Mouse (Mus musculus) midbrain, embryonic 12.5 days (tissue): Measurements from ENCODE around the gene Srek1. TPM values are rescaled to one million over a fixed set of nuclear protein-coding genes. Genes with fewer than 3 reads are reported as not detected.

ENCODE experiments used
- ATAC-seq: fragments of 200-750 bp; cut with Nextera tagmentation; 2 replicates; pipeline ENCODE4 v1.8.0; 2017; ENCODE audit warnings: low read depth, moderate TSS enrichment, moderate library complexity; ENCODE audit not compliant: low FRiP score
- H3K27ac ChIP-seq: fragments of 300-500 bp; sonication (generic); replicated peaks from 2 replicates; pipeline ENCODE4 v1.5.1; 2016; ENCODE audit warnings: mild to moderate bottlenecking
- H3K27me3 ChIP-seq: fragments of 300-500 bp; sonication (generic); 2 replicates; pipeline ENCODE4 v1.6.1; 2016; ENCODE audit warnings: mild to moderate bottlenecking
- H3K36me3 ChIP-seq: fragments of 300-500 bp; sonication (generic); 2 replicates; pipeline ENCODE4 v1.6.1; 2016
- H3K4me1 ChIP-seq: fragments of 300-500 bp; sonication (generic); 2 replicates; pipeline ENCODE4 v1.6.1; 2016
- H3K4me2 ChIP-seq: fragments of 300-500 bp; sonication (generic); replicated peaks from 2 replicates; pipeline ENCODE4 v1.6.1; 2016; ENCODE audit warnings: mild to moderate bottlenecking, moderate library complexity
- H3K4me3 ChIP-seq: fragments of 300-500 bp; sonication (generic); 2 replicates; pipeline ENCODE4 v1.5.1; 2016; ENCODE audit warnings: mild to moderate bottlenecking
- H3K9ac ChIP-seq: fragments of 300-500 bp; sonication (generic); replicated peaks from 2 replicates; pipeline ENCODE4 v1.6.1; 2016; ENCODE audit warnings: mild to moderate bottlenecking, moderate library complexity
- H3K9me3 ChIP-seq: fragments of 300-500 bp; sonication (generic); 2 replicates; pipeline ENCODE4 v1.6.1; 2016; ENCODE audit warnings: mild to moderate bottlenecking
- WGBS: fragments of 180-500 bp; shearing (Covaris S2); methylation state at CpG from one replicate; pipeline ENCODE4 v1.1.7; 2016; 5-methylcytosine and 5-hydroxymethylcytosine counted together
- polyA plus RNA-seq: library from polyadenylated mRNA; unstranded; fragments of >200 nt; fragmentation: Nextera tagmentation; extraction: Ambion mirVana; gene quantifications from 2 replicates; pipeline ENCODE4 v1.2.1, GENCODE M21; 2016

Gene Srek1
- polyA plus RNA-seq, result 109 and 118 TPM in 2 replicates

DNA sequence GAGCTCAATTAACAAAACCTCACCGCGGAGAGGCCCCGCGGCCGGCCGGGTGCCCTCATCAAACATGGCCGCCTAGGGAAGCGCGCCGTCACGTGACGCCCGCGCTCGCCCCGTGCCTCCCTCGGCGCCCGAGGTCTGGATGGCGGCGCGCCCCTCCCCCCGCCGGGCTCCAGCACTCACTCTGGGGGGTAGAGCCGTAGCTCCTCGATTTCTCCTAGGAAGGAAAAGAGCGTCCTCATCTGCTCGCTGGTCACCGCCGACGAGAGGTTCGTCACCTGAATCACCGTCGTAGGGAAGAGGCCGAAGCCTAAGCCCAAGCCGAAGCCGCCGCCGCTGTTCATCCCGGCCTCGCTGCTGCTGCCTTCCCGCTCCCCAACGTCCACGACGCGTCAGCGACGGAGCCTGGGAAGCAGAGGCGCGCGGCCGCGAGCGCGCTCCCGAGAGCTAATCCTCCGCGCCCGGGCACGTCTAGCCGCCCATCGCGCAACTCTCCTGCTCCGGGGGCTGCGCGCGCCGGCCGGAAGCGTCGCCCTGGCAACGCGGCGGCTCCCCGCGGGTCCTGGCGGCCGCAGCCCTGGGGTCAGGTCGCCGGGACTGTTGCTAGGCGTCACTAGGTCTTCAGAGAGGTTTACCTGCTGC, at the start of gene Srek1:
Gene Srek1 (minus strand): TSS at position 490 of the 639 bp plus-strand sequence.
- Histone ChIP-seq H3K4me1 (peaks cover 19% of the 10 kb centered on the region), H3K27me3 (no peaks in the 10 kb centered on the region; the same call in 1 of the 2 replicates), H3K27ac (peak within 1 kb of the TSS; percentile 98), H3K4me2 (peak within 1 kb of the TSS; percentile 55), H3K36me3 (peaks cover 5% of the 10 kb centered on the region; the same call in 1 of the 2 replicates), H3K9me3 (no peaks in the 10 kb centered on the region), H3K4me3 (peak within 1 kb of the TSS; percentile 75), H3K9ac (peak within 1 kb of the TSS; percentile 90)
- ATAC-seq, result peak; percentile 94
- WGBS, result under 1% methylated on average over 81 of the region's 81 CpGs

DNA sequence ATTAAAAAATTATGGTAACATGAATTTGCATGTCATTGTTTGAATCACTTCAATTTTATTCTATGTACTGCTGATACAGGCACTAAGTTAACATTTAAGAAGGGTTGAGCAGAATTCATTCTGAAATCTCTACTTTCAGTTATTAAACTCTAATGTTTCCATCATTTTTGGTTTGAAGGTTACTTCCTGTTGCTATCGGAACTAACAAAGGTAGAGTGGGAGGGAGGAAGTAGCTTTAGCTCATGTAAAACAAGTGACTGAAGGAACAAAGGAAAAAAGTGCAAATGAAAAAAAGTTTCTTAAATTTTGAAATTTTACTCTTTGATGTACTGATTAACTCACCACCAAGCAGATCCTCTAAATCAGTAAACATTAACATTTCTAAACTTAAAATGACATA, 47.9 kb upstream of the Srek1 start:
- Histone ChIP-seq H3K4me2 (no peak overlapping the region), H3K9me3 (no peaks in the 10 kb centered on the region), H3K27ac (no peak overlapping the region), H3K9ac (no peak overlapping the region), H3K4me1 (no peaks in the 10 kb centered on the region), H3K27me3 (no peaks in the 10 kb centered on the region), H3K36me3 (peaks cover 17% of the 10 kb centered on the region), H3K4me3 (no peak overlapping the region)
- 94% methylated on average over 1 of the region's 1 CpGs for WGBS
- no peak for ATAC-seq

GRCm38 (mm10) chr13:103819377-103819776, 45.0 kb upstream of the Srek1 start:
- no peak overlapping the region for H3K27ac ChIP-seq
- no peak for ATAC-seq
- no peaks in the 10 kb centered on the region for H3K4me1 ChIP-seq
- no peak overlapping the region for H3K9ac ChIP-seq
- WGBS, result 85% methylated on average over 5 of the region's 5 CpGs
- no peak overlapping the region for H3K4me3 ChIP-seq
- H3K27me3 ChIP-seq, result no peaks in the 10 kb centered on the region
- H3K36me3 ChIP-seq, result peaks cover 17% of the 10 kb centered on the region
- H3K4me2 ChIP-seq, result no peak overlapping the region
- H3K9me3 ChIP-seq, result no peaks in the 10 kb centered on the region

GRCm38 (mm10) chr13:103817935-103818334, 43.5 kb upstream of the Srek1 start:
- Histone ChIP-seq H3K9me3 (no peaks in the 10 kb centered on the region), H3K27ac (no peak overlapping the region), H3K4me1 (no peaks in the 10 kb centered on the region), H3K9ac (no peak overlapping the region), H3K36me3 (peaks cover 13% of the 10 kb centered on the region), H3K27me3 (no peaks in the 10 kb centered on the region), H3K4me3 (no peak overlapping the region), H3K4me2 (no peak overlapping the region)
- WGBS, result 91% methylated on average over 3 of the region's 3 CpGs
- ATAC-seq, result no peak

DNA sequence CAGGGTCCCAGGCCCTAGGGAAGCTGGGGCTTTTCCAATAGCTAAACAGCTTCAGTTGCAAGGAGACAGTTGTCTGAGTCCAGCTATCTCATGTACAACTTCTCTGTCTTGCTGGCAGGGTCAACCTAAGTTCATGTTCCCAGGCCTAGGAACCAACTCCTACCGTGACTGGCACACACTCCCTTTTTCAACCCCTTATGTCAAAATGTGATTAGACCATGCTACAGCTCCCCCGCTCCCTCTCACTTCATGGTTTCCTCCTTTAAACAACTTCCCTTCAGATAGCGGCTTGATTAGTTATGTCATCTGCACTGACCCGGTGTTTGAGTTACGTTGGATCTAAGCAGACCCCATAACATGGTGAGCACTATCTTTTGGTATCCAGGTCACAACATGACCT, 33.1 kb upstream of the Srek1 start:
- 92% methylated on average over 5 of the region's 5 CpGs for WGBS
- Histone ChIP-seq H3K9me3 (no peaks in the 10 kb centered on the region), H3K27ac (no peak overlapping the region), H3K4me2 (no peak overlapping the region), H3K4me1 (peaks cover 8% of the 10 kb centered on the region; the same call in 1 of the 2 replicates), H3K36me3 (no peaks in the 10 kb centered on the region), H3K27me3 (no peaks in the 10 kb centered on the region), H3K4me3 (no peak overlapping the region), H3K9ac (no peak overlapping the region)
- no peak for ATAC-seq

GRCm38 (mm10) chr13:103806210-103806851, 31.9 kb upstream of the Srek1 start:
- no peaks in the 10 kb centered on the region for H3K36me3 ChIP-seq
- no peak overlapping the region for H3K4me2 ChIP-seq

DNA sequence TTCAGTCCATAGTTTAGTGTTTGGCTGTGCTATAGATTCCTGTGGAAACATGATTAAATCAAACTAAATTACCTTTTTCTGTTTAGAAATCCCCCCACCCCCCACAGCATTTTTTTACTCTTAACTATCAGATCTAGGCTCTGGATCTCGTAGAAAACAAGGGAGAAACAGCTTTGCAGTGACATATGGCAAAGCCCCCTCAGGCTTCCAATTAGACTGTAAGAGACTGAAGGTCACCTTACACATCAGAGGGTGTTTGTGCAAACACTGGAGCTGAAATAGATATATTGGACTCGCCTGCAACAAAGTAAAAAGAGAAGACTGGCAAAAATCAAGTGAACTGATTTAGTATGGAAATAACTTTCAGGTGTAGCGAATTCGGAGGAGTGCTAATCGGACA, 29.3 kb upstream of the Srek1 start:
- Histone ChIP-seq H3K9me3 (no peaks in the 10 kb centered on the region), H3K9ac (no peak overlapping the region), H3K36me3 (no peaks in the 10 kb centered on the region), H3K4me1 (peaks cover 8% of the 10 kb centered on the region; the same call in 1 of the 2 replicates), H3K27ac (no peak overlapping the region), H3K4me2 (no peak overlapping the region), H3K4me3 (no peak overlapping the region), H3K27me3 (no peaks in the 10 kb centered on the region)
- WGBS, result 77% methylated on average over 5 of the region's 5 CpGs
- ATAC-seq, result no peak

More at GRCm38 (mm10) chr13:103806210-103806851, 31.9 kb upstream of the Srek1 start:
- Histone ChIP-seq H3K9me3 (no peaks in the 10 kb centered on the region), H3K27me3 (no peaks in the 10 kb centered on the region), H3K4me1 (peaks cover 8% of the 10 kb centered on the region; the same call in 1 of the 2 replicates), H3K4me3 (no peak overlapping the region), H3K9ac (no peak overlapping the region), H3K27ac (no peak overlapping the region)
- 33% methylated on average over 6 of the region's 6 CpGs for WGBS
- peak; percentile 77 for ATAC-seq

DNA sequence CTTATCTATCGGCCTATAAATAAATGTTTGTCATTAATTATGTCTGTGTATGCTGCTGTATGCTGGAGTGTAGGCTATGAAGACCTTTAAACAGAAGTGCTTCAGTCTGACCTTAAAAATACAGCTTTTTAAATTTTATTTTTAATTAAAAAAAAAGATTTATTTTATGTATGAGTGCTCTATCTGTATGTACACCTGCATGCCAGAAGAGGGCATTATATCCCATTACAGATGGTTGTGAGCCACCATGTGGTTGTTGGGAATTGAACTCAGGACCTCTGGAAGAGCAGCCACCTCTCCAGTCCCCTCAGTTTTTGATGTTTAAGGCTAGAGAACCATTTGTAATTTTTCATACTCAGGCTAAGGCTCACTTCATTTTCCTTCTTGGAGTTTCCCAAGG, 26.6 kb upstream of the Srek1 start:
- Histone ChIP-seq H3K9ac (no peak overlapping the region), H3K27me3 (no peaks in the 10 kb centered on the region), H3K4me2 (no peak overlapping the region), H3K4me3 (no peak overlapping the region), H3K36me3 (no peaks in the 10 kb centered on the region), H3K4me1 (no peaks in the 10 kb centered on the region; the same call in 1 of the 2 replicates), H3K27ac (no peak overlapping the region), H3K9me3 (no peaks in the 10 kb centered on the region)
- 96% methylated on average over 1 of the region's 1 CpGs for WGBS
- ATAC-seq, result no peak

- 0 out of 2 replicates have a peak overlapping the region, but pooled peaks have one; percentile 17 for H3K4me2 ChIP-seq
- H3K27ac ChIP-seq, result no peak overlapping the region
- H3K4me1 ChIP-seq, result peaks cover 9% of the 10 kb centered on the region; the same call in 1 of the 2 replicates
- no peaks in the 10 kb centered on the region for H3K9me3 ChIP-seq
- H3K9ac ChIP-seq, result no peak overlapping the region
- peak; percentile 88 for ATAC-seq
- H3K36me3 ChIP-seq, result no peaks in the 10 kb centered on the region
- no peak overlapping the region for H3K4me3 ChIP-seq
- 49% methylated on average over 9 of the region's 9 CpGs for WGBS
- H3K27me3 ChIP-seq, result no peaks in the 10 kb centered on the region
Measured at GRCm38 (mm10) chr13:103794688-103795543, 20.5 kb upstream of the Srek1 start.

GRCm38 (mm10) chr13:103779922-103780585, 5.6 kb upstream of the Srek1 start:
- 35% methylated on average over 11 of the region's 11 CpGs for WGBS
- no peak overlapping the region; the same call in 1 of the 2 replicates for H3K4me2 ChIP-seq
- ATAC-seq, result peak; percentile 57; the same call in 1 of the 2 replicates
- no peaks in the 10 kb centered on the region; the same call in 1 of the 2 replicates for H3K27me3 ChIP-seq
- no peaks in the 10 kb centered on the region for H3K9me3 ChIP-seq
- H3K9ac ChIP-seq, result no peak overlapping the region
- no peak overlapping the region for H3K27ac ChIP-seq
- H3K4me3 ChIP-seq, result no peak overlapping the region
- no peaks in the 10 kb centered on the region for H3K4me1 ChIP-seq
- no peaks in the 10 kb centered on the region for H3K36me3 ChIP-seq

GRCm38 (mm10) chr13:103777126-103777525, 2.7 kb upstream of the Srek1 start:
- H3K4me1 ChIP-seq, result peaks cover 9% of the 10 kb centered on the region
- ATAC-seq, result no peak
- H3K4me2 ChIP-seq, result no peak overlapping the region
- no peaks in the 10 kb centered on the region; the same call in 1 of the 2 replicates for H3K27me3 ChIP-seq
- H3K27ac ChIP-seq, result no peak overlapping the region
- H3K9me3 ChIP-seq, result no peaks in the 10 kb centered on the region
- WGBS, result 72% methylated on average over 8 of the region's 8 CpGs
- no peaks in the 10 kb centered on the region for H3K36me3 ChIP-seq
- no peak overlapping the region for H3K4me3 ChIP-seq
- H3K9ac ChIP-seq, result no peak overlapping the region
